Mouse (Mus musculus) cerebellum, postnatal 36 days (tissue): ENCODE data around the gene Wdr17.

ENCODE experiments used
- DNase-seq, 2 experiments: peaks; one replicate each; pipeline ENCODE4 v3.0.0; 2021 to 2022; ENCODE audit warnings: mixed read lengths in 2 of 2

The Wdr17 gene

DNA sequence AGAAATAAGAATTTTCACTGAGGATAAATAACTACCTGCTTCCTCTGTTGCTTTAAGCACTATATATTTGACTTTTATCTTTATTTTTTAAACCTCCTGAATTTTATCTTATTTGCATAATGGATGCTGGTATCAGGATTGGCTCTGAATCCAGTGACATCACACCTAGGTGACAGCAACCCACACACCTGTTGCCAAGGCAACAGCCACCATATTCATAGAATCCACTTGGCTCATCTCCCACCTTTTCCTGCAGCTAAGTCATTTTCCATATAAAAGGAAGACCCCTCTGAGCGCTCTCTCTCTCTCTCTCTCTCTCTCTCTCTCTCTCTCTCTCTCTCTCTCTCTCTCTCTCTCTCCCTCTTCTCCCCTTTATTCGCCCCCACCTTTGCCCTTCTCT is 290.0 kb downstream of the Wdr17 start:
- no peak for DNase-seq

DNA sequence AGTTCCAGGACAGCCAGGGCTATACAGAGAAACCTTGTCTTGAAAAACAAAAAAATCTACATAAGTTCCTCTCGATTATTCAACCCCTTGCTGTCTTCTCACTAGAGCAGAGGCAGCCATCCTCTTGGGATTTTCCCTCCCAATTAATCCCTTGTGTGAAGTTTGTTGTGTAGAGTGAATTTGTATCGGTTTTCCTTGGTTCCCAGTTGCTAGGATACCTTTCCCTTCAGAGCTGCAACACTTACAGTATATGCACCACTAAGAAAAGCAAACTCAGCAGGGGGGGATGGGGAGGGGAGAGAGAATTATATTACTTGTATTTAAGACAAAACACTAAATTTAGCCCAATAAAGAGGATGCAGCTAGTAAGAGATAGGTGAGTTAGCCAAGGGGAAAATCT is 290.9 kb downstream of the Wdr17 start:
- no peak for DNase-seq

GRCm38 (mm10) chr8:54594634-54595033 is 292.4 kb downstream of the Wdr17 start:
- DNase-seq, result no peak

- no peak for DNase-seq
Observed at GRCm38 (mm10) chr8:54582886-54583285, 304.1 kb downstream of the Wdr17 start.

- no peak for DNase-seq
Observed at GRCm38 (mm10) chr8:54581436-54581835, 305.5 kb downstream of the Wdr17 start.
